Mouse (Mus musculus) kidney, embryonic 14.5 days (tissue): ENCODE measurements at regions not wholly inside any gene's neighbourhood (a gene's known extent, or its start where the extent isn't known, plus 50 kb on each side); places are given as distances from the start of the nearest gene placed in this dataset.

Experiments
- ATAC-seq: fragments of 200-750 bp; cut with Nextera tagmentation; 2 replicates; pipeline ENCODE4 v1.8.0; 2017; ENCODE audit warnings: moderate number of reproducible peaks, mild to moderate bottlenecking, moderate TSS enrichment, moderate library complexity; ENCODE audit not compliant: low FRiP score, low TSS enrichment
- H3K27ac ChIP-seq: fragments of 300-500 bp; sonication (generic); 2 replicates; pipeline ENCODE4 v1.5.1; 2014; ENCODE audit warnings: low read depth, mild to moderate bottlenecking, low read length, moderate library complexity, mixed read lengths
- H3K27me3 ChIP-seq: fragments of 300-500 bp; sonication (generic); 2 replicates; pipeline ENCODE4 v1.6.1; 2014; ENCODE audit warnings: mild to moderate bottlenecking, low read length; ENCODE audit not compliant: control insufficient read depth, insufficient read depth
- H3K36me3 ChIP-seq: fragments of 300-500 bp; sonication (generic); 2 replicates; pipeline ENCODE4 v1.6.1; 2014; ENCODE audit warnings: low read length, mixed read lengths; ENCODE audit not compliant: control insufficient read depth, insufficient read depth
- H3K4me1 ChIP-seq: fragments of 300-500 bp; sonication (generic); 2 replicates; pipeline ENCODE4 v1.6.1; 2014; ENCODE audit warnings: low read length, mixed read lengths; ENCODE audit not compliant: control insufficient read depth, insufficient read depth
- H3K4me2 ChIP-seq: fragments of 300-500 bp; sonication (generic); replicated peaks from 2 replicates; pipeline ENCODE4 v1.6.1; 2014; ENCODE audit warnings: low read depth, mild to moderate bottlenecking, low read length
- H3K4me3 ChIP-seq: fragments of 300-500 bp; sonication (generic); 2 replicates; pipeline ENCODE4 v1.5.1; 2014; ENCODE audit warnings: mild to moderate bottlenecking, low read length
- H3K9ac ChIP-seq: fragments of 300-500 bp; sonication (generic); 2 replicates; pipeline ENCODE4 v1.6.1; 2014; ENCODE audit warnings: low read depth, mild to moderate bottlenecking, low read length, moderate library complexity
- H3K9me3 ChIP-seq: fragments of 300-500 bp; sonication (generic); 2 replicates; pipeline ENCODE4 v1.6.1; 2016; ENCODE audit warnings: low read length; ENCODE audit not compliant: control insufficient read depth
- WGBS: fragments of 180-500 bp; shearing (Covaris S2); extraction: QIAGEN DNeasy Blood & Tissue Kit; methylation state at CpG from one replicate; pipeline ENCODE4 v1.1.7; 2014; 5-methylcytosine and 5-hydroxymethylcytosine counted together

GRCm38 (mm10) chr3:153084226-153085095, 102.4 kb upstream of the St6galnac5 start:
- Histone ChIP-seq H3K36me3 (no peaks in the 10 kb centered on the region), H3K9ac (no peak overlapping the region), H3K27ac (no peak overlapping the region), H3K4me1 (no peaks in the 10 kb centered on the region; the same call in 1 of the 2 replicates), H3K9me3 (no peaks in the 10 kb centered on the region), H3K27me3 (no peaks in the 10 kb centered on the region), H3K4me3 (no peak overlapping the region), H3K4me2 (no peak overlapping the region)
- ATAC-seq: 0 out of 2 replicates have a peak, but pooled peaks have one; percentile 35
- 78% methylated on average over 23 of the region's 23 CpGs for WGBS

GRCm38 (mm10) chr3:153080371-153080770, 98.3 kb upstream of the St6galnac5 start:
- WGBS: 79% methylated on average over 3 of the region's 3 CpGs
- Histone ChIP-seq H3K4me3 (no peak overlapping the region), H3K27ac (no peak overlapping the region), H3K9me3 (no peaks in the 10 kb centered on the region), H3K4me1 (no peaks in the 10 kb centered on the region; the same call in 1 of the 2 replicates), H3K9ac (no peak overlapping the region), H3K4me2 (no peak overlapping the region), H3K36me3 (no peaks in the 10 kb centered on the region), H3K27me3 (no peaks in the 10 kb centered on the region)
- ATAC-seq: no peak

- 72% methylated on average over 14 of the region's 14 CpGs for WGBS
- no peaks in the 10 kb centered on the region for H3K9me3 ChIP-seq
- H3K27me3 ChIP-seq: no peaks in the 10 kb centered on the region
- no peak overlapping the region for H3K27ac ChIP-seq
- ATAC-seq: no peak
- H3K4me3 ChIP-seq: no peak overlapping the region
- H3K4me2 ChIP-seq: no peak overlapping the region
- H3K36me3 ChIP-seq: no peaks in the 10 kb centered on the region
- no peaks in the 10 kb centered on the region for H3K4me1 ChIP-seq
- no peak overlapping the region for H3K9ac ChIP-seq
These were observed 96.0 kb upstream of the St6galnac5 start for GRCm38 (mm10) chr3:153077846-153078703.

GRCm38 (mm10) chr3:153072200-153072919, 90.3 kb upstream of the St6galnac5 start:
- no peak overlapping the region for H3K4me3 ChIP-seq
- H3K9me3 ChIP-seq: no peaks in the 10 kb centered on the region
- H3K4me2 ChIP-seq: no peak overlapping the region
- ATAC-seq: no peak
- no peak overlapping the region for H3K9ac ChIP-seq
- no peak overlapping the region for H3K27ac ChIP-seq
- H3K27me3 ChIP-seq: no peaks in the 10 kb centered on the region
- no peaks in the 10 kb centered on the region for H3K36me3 ChIP-seq
- 63% methylated on average over 10 of the region's 10 CpGs for WGBS
- H3K4me1 ChIP-seq: no peaks in the 10 kb centered on the region

- no peaks in the 10 kb centered on the region for H3K36me3 ChIP-seq
- 80% methylated on average over 8 of the region's 8 CpGs for WGBS
- H3K9me3 ChIP-seq: no peaks in the 10 kb centered on the region
- no peaks in the 10 kb centered on the region for H3K27me3 ChIP-seq
- no peak overlapping the region for H3K9ac ChIP-seq
- ATAC-seq: no peak
- no peak overlapping the region for H3K27ac ChIP-seq
- no peaks in the 10 kb centered on the region for H3K4me1 ChIP-seq
- H3K4me2 ChIP-seq: no peak overlapping the region
- no peak overlapping the region for H3K4me3 ChIP-seq
These were observed 89.5 kb upstream of the St6galnac5 start for GRCm38 (mm10) chr3:153071549-153071948.

- WGBS: 89% methylated on average over 3 of the region's 3 CpGs
These were observed 89.1 kb upstream of the St6galnac5 start for GRCm38 (mm10) chr3:153071123-153071522.

GRCm38 (mm10) chr3:153065890-153066289, 83.8 kb upstream of the St6galnac5 start:
- no peak overlapping the region for H3K4me3 ChIP-seq
- no peaks in the 10 kb centered on the region for H3K27me3 ChIP-seq
- no peak overlapping the region for H3K4me2 ChIP-seq
- no peak for ATAC-seq
- 80% methylated on average over 3 of the region's 3 CpGs for WGBS
- no peaks in the 10 kb centered on the region for H3K36me3 ChIP-seq
- no peak overlapping the region for H3K27ac ChIP-seq
- no peaks in the 10 kb centered on the region for H3K4me1 ChIP-seq
- H3K9ac ChIP-seq: no peak overlapping the region
- H3K9me3 ChIP-seq: no peaks in the 10 kb centered on the region

More at GRCm38 (mm10) chr3:153071123-153071522, 89.1 kb upstream of the St6galnac5 start:
- no peaks in the 10 kb centered on the region for H3K9me3 ChIP-seq
- H3K4me2 ChIP-seq: no peak overlapping the region
- no peak overlapping the region for H3K9ac ChIP-seq
- no peaks in the 10 kb centered on the region for H3K36me3 ChIP-seq
- H3K4me3 ChIP-seq: no peak overlapping the region
- no peaks in the 10 kb centered on the region for H3K4me1 ChIP-seq
- no peak overlapping the region for H3K27ac ChIP-seq
- no peak for ATAC-seq
- no peaks in the 10 kb centered on the region for H3K27me3 ChIP-seq

- Histone ChIP-seq H3K4me1 (no peaks in the 10 kb centered on the region), H3K4me2 (no peak overlapping the region), H3K9ac (no peak overlapping the region), H3K27ac (no peak overlapping the region), H3K9me3 (peaks cover 4% of the 10 kb centered on the region; the same call in 1 of the 2 replicates), H3K36me3 (no peaks in the 10 kb centered on the region), H3K27me3 (no peaks in the 10 kb centered on the region), H3K4me3 (no peak overlapping the region)
- ATAC-seq: no peak
- 96% methylated on average over 3 of the region's 3 CpGs for WGBS
These were observed 71.1 kb upstream of the St6galnac5 start for GRCm38 (mm10) chr3:153053163-153053562.
